Mouse (Mus musculus): Measurements from ENCODE around the gene Zfand3. TPM values are rescaled to one million over a fixed set of nuclear protein-coding genes. Genes with fewer than 3 reads are reported as not detected.

Gene Zfand3
- polyA plus RNA-seq, 1 experiment from 2014 or later = 57.4 TPM

DNA sequence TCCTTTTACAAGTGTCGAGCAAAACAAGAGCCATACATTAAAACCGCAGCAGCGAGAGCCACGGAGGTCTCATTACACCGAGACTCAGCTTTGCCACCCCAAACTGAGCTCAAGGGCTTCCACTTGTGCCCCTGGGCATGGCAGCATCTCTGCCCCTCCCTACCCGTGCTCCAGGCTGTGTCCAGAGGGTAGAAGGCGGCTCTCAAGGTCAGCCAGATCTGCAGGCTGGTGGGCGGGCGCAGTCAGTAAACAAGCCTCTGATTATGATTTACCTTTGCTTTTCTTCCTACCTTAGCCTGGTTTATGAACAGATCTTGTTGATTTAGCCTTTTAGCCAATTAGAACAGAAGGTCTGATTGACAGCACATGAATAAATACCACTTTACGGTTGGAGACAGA is 240.8 kb downstream of the Zfand3 start:
- Histone ChIP-seq H3K27me3 (ENCODE audit: control insufficient read depth, insufficient read depth, low read depth, low read length) (no peaks in the 10 kb centered on the region), H3K9me3 (ENCODE audit: control insufficient read depth, low read length) (no peaks in the 10 kb centered on the region), H3K36me3 (ENCODE audit: control insufficient read depth, insufficient read depth, low read length) (no peaks in the 10 kb centered on the region), H3K4me2 (ENCODE audit: low read depth, low read length) (no peak overlapping the region), H3K4me1 (replicated peaks; ENCODE audit: control insufficient read depth, insufficient read depth, low read length) (peaks cover 11% of the 10 kb centered on the region), H3K4me3 (ENCODE audit: low read length) (no peak overlapping the region), H3K9ac (ENCODE audit: low read length) (no peak overlapping the region), H3K27ac (ENCODE audit: low read length) (no peak overlapping the region)
- WGBS = 66% methylated on average over 10 of the region's 10 CpGs
- no peak for ATAC-seq (ENCODE audit: low read depth)

DNA sequence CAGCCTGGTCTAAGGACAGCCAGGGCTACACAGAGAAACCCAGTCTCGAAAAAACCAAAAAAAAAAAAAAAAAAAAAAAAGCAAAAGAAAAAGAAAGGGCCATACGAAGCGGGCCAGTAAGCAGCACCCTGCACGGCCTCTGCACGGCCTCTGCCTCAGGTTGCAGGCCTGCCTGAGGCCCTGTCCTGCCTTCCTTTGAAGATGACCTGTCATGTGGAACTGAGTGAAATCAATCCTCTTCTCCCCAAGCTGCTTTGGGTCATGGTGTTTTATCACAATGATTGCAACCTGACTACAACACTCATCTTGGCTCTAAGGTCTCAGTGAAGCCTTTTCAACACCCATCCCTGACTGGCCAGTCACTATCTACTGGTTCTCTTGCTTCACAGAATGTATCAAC is 248.5 kb downstream of the Zfand3 start:
- no peak overlapping the region for H3K4me2 ChIP-seq (ENCODE audit: low read depth, low read length)
- H3K27me3 ChIP-seq (ENCODE audit: control insufficient read depth, insufficient read depth, low read depth, low read length) = no peaks in the 10 kb centered on the region
- no peak for ATAC-seq (ENCODE audit: low read depth)
- no peak overlapping the region for H3K4me3 ChIP-seq (ENCODE audit: low read length)
- 83% methylated on average over 5 of the region's 5 CpGs for WGBS
- H3K9me3 ChIP-seq (ENCODE audit: control insufficient read depth, low read length) = no peaks in the 10 kb centered on the region
- no peaks in the 10 kb centered on the region for H3K36me3 ChIP-seq (ENCODE audit: control insufficient read depth, insufficient read depth, low read length)
- H3K9ac ChIP-seq (ENCODE audit: low read length) = no peak overlapping the region
- H3K4me1 ChIP-seq (replicated peaks; ENCODE audit: control insufficient read depth, insufficient read depth, low read length) = no peaks in the 10 kb centered on the region
- no peak overlapping the region for H3K27ac ChIP-seq (ENCODE audit: low read length)

DNA sequence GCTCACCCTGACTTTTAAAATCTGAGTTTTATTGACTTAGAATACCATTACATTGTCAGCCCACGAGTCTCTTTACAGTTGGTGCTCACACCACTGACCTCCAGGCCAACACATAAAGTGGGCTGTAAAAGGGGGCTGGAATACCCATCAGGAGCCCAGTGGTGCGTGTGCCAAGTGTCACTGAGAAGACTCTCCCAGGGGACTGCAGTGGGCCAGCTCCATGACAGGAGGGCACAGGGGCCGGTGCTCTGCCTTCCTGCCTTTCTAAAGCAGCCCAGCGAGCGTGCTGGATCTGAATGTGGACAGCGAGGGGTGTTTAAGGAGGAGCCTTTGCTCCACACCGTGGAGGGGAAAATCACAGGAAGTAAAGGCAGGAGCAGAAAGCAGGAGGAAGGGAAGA is 249.4 kb downstream of the Zfand3 start:
- ATAC-seq (ENCODE audit: low read depth) = no peak
- Histone ChIP-seq H3K36me3 (ENCODE audit: control insufficient read depth, insufficient read depth, low read length) (no peaks in the 10 kb centered on the region), H3K4me1 (replicated peaks; ENCODE audit: control insufficient read depth, insufficient read depth, low read length) (no peaks in the 10 kb centered on the region)

DNA sequence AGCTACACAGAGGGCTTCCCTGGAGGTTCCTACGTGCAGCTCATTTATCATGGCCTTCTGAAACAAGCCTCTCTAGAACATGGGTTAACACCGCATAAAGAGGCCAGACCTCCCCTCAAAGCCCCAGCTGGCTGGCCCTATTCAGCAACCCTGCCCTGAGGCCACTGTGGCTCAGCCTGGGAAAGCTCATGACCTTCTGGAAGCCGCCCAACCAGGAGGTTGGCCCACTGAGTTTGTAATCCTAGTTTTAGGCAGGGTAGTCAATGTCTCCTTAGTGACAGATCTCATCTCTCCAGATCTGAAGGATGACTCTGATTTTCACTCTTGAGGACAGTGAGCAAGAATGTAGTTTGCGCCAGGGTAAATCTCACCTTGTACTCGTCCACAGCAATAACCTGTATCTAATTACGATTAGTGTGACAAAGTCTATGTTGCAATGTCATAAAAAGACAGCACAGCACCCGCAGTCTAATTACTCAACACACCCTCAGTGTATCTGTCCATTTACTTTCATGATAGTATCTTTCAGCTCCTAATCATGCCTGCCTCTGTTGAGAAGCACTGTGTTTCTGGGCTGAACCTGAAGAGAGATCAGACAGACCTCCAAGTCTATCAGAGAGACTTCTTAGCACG is 251.5 kb downstream of the Zfand3 start:
- H3K36me3 ChIP-seq (ENCODE audit: control insufficient read depth, insufficient read depth, low read length) = no peaks in the 10 kb centered on the region
- no peak overlapping the region for H3K9ac ChIP-seq (ENCODE audit: low read length)
- no peak overlapping the region for H3K4me3 ChIP-seq (ENCODE audit: low read length)
- H3K4me1 ChIP-seq (replicated peaks; ENCODE audit: control insufficient read depth, insufficient read depth, low read length) = peaks cover 2% of the 10 kb centered on the region; the same call in 1 of the 2 replicates
- H3K9me3 ChIP-seq (ENCODE audit: control insufficient read depth, low read length) = no peaks in the 10 kb centered on the region
- WGBS = 74% methylated on average over 8 of the region's 8 CpGs
- no peak for ATAC-seq (ENCODE audit: low read depth)
- H3K27ac ChIP-seq (ENCODE audit: low read length) = no peak overlapping the region
- H3K27me3 ChIP-seq (ENCODE audit: control insufficient read depth, insufficient read depth, low read depth, low read length) = no peaks in the 10 kb centered on the region
- no peak overlapping the region for H3K4me2 ChIP-seq (ENCODE audit: low read depth, low read length)

More for the DNA sequence above, 249.4 kb downstream of the Zfand3 start:
- WGBS = 53% methylated on average over 7 of the region's 7 CpGs
- H3K27ac ChIP-seq (ENCODE audit: low read length) = no peak overlapping the region
- no peaks in the 10 kb centered on the region for H3K27me3 ChIP-seq (ENCODE audit: control insufficient read depth, insufficient read depth, low read depth, low read length)
- H3K9ac ChIP-seq (ENCODE audit: low read length) = no peak overlapping the region
- no peak overlapping the region for H3K4me3 ChIP-seq (ENCODE audit: low read length)
- no peaks in the 10 kb centered on the region for H3K9me3 ChIP-seq (ENCODE audit: control insufficient read depth, low read length)
- no peak overlapping the region for H3K4me2 ChIP-seq (ENCODE audit: low read depth, low read length)

DNA sequence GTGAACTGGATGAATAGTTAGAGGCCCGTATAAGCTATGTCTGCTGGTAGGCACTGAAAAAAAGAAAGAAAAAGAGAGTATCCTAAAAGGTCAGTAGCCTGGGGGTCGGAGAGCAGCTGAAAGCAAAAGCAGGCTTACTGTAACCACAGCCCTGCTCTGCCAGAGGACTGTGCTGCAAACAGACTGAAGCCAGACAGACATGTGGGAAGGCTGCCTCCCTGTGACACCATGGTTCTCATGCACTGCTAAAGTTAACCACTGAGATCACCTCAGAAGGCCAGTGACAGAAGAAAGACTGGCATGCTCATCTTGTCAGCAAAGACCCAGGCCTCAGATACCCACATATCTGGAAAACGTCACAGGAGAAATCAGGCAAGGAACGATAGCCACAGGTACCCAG is 253.9 kb downstream of the Zfand3 start:
- H3K4me2 ChIP-seq (ENCODE audit: low read depth, low read length) = no peak overlapping the region
- no peak overlapping the region for H3K27ac ChIP-seq (ENCODE audit: low read length)
- no peaks in the 10 kb centered on the region for H3K9me3 ChIP-seq (ENCODE audit: control insufficient read depth, low read length)
- peaks cover 4% of the 10 kb centered on the region; the same call in 1 of the 2 replicates for H3K4me1 ChIP-seq (replicated peaks; ENCODE audit: control insufficient read depth, insufficient read depth, low read length)
- 81% methylated on average over 4 of the region's 4 CpGs for WGBS
- H3K36me3 ChIP-seq (ENCODE audit: control insufficient read depth, insufficient read depth, low read length) = no peaks in the 10 kb centered on the region
- ATAC-seq (ENCODE audit: low read depth) = no peak
- no peaks in the 10 kb centered on the region for H3K27me3 ChIP-seq (ENCODE audit: control insufficient read depth, insufficient read depth, low read depth, low read length)
- no peak overlapping the region for H3K9ac ChIP-seq (ENCODE audit: low read length)
- no peak overlapping the region for H3K4me3 ChIP-seq (ENCODE audit: low read length)

DNA sequence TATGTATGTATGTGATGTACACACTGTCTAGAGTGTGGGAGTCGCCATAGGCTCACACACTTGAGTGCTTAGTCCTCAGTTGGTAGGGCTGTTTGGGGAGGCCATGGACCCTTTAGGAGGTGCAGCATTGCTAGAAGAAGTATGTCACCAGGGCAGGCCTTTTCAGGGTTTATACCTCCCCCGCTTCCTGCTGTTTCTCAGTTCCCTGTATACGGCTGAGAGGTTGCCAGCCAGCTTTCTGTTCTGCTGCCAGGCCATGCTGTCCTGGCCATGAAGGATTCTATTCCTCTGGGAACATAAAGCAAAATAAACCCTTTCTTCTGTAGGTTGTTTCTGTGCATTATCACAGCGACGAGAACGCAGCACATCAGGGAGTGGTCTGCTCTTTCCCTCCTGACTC is 255.4 kb downstream of the Zfand3 start:
- no peaks in the 10 kb centered on the region for H3K27me3 ChIP-seq (ENCODE audit: control insufficient read depth, insufficient read depth, low read depth, low read length)
- no peak overlapping the region for H3K9ac ChIP-seq (ENCODE audit: low read length)
- no peaks in the 10 kb centered on the region for H3K9me3 ChIP-seq (ENCODE audit: control insufficient read depth, low read length)
- H3K36me3 ChIP-seq (ENCODE audit: control insufficient read depth, insufficient read depth, low read length) = no peaks in the 10 kb centered on the region
- no peak for ATAC-seq (ENCODE audit: low read depth)
- no peak overlapping the region for H3K27ac ChIP-seq (ENCODE audit: low read length)
- H3K4me3 ChIP-seq (ENCODE audit: low read length) = no peak overlapping the region
- peaks cover 4% of the 10 kb centered on the region; the same call in 1 of the 2 replicates for H3K4me1 ChIP-seq (replicated peaks; ENCODE audit: control insufficient read depth, insufficient read depth, low read length)
- no peak overlapping the region for H3K4me2 ChIP-seq (ENCODE audit: low read depth, low read length)
- 76% methylated on average over 6 of the region's 6 CpGs for WGBS

Other genes with a start within 250 kb of the Zfand3 start
- gene Mdga1, start 34.6 kb upstream of the Zfand3 start, polyA plus RNA-seq (2015; fragmentation: Nextera tagmentation; extraction: Ambion mirVana) = 3.3 and 3.6 TPM in 2 replicates

Measured in lung, embryonic 16.5 days (tissue).